Mouse (Mus musculus): ENCODE measurements at regions not wholly inside any gene's neighbourhood (a gene's known extent, or its start where the extent isn't known, plus 50 kb on each side); places are given as distances from the start of the nearest gene placed in this dataset.

GRCm38 (mm10) chr9:69910621-69911020 lies 78.6 kb upstream of the Bnip2 start:
- TF ChIP-seq POLR2A (IDR thresholded peaks at IDR 0.05; ENCODE audit: control insufficient read depth in 1 of 2, insufficient read depth in 1 of 2, low read depth in 1 of 2, low read length in 2 of 2, poor library complexity in 1 of 2) (no peak), USF1 (IDR thresholded peaks at IDR 0.05; ENCODE audit: low read depth, low read length) (no peak), CTCF (IDR thresholded peaks at IDR 0.05 in 2 of 3, conservative IDR thresholded peaks at IDR 0.05 in 1 of 3; ENCODE audit: control insufficient read depth in 1 of 3, insufficient read depth in 1 of 3, low read depth in 2 of 3, low read length in 3 of 3, poor library complexity in 1 of 3, severe bottlenecking in 1 of 3) (no peak), HCFC1 (IDR thresholded peaks at IDR 0.05; ENCODE audit: low read depth, low read length) (no peak), MYB (IDR thresholded peaks at IDR 0.05; ENCODE audit: low read depth, low read length) (no peak), RAD21 (IDR thresholded peaks at IDR 0.05; ENCODE audit: low read depth, low read length) (no peak), EP300 (IDR thresholded peaks at IDR 0.05; ENCODE audit: low read depth in 1 of 2, low read length in 2 of 2) (no peak)

Measured in MEL (cell line).